Mouse (Mus musculus) inflammation-experienced regulatory T-cells, adult 16 weeks (primary cell): ENCODE measurements around the gene Mpv17l. TPM values are rescaled to one million over a fixed set of nuclear protein-coding genes. Genes with fewer than 3 reads are reported as not detected.

Experiments used
- polyA plus RNA-seq: library from polyadenylated mRNA; unstranded; fragments of 100-300 nt; shearing (Covaris generic); gene quantifications from one replicate; pipeline ENCODE4 v1.2.1, GENCODE M21; 2017

The Mpv17l gene
- polyA plus RNA-seq = 0.43 TPM

GRCm38 (mm10) chr16:13902888-13903483 lies at the start of gene Mpv17l, which contains the start of gene Pdxdc1:
Gene Mpv17l (plus strand): TSS chr16:13903161.
Gene Pdxdc1 (minus strand): TSS chr16:13903131.

GRCm38 (mm10) chr16:13986574-13987478 lies 83.9 kb downstream of the Mpv17l start, which contains the start of the genes 2900011O08Rik and Ifitm7:
Gene 2900011O08Rik (plus strand): TSS chr16:13986604.
Gene Ifitm7 (minus strand): TSS chr16:13986888.

Other genes with a start within 250 kb of the Mpv17l start
- 65.6 TPM for gene Parn, start 235.0 kb upstream of the Mpv17l start, polyA plus RNA-seq
- 68.9 TPM for gene Bfar, start 231.3 kb upstream of the Mpv17l start, polyA plus RNA-seq
- gene 3110001I22Rik, start 231.2 kb upstream of the Mpv17l start, polyA plus RNA-seq = 11.9 TPM
- 0.40 TPM for gene Pla2g10, start 172.2 kb upstream of the Mpv17l start, polyA plus RNA-seq
- gene Rrn3, start 122.5 kb upstream of the Mpv17l start, polyA plus RNA-seq = 49.3 TPM
- 177 TPM for gene Ntan1, start 84.3 kb upstream of the Mpv17l start, polyA plus RNA-seq
- gene Pdxdc1, start within 50 bp of the Mpv17l start, polyA plus RNA-seq = 55.9 TPM
- not detected for gene 2900011O08Rik, start 83.4 kb downstream of the Mpv17l start, polyA plus RNA-seq
- gene Ifitm7, start 83.7 kb downstream of the Mpv17l start, polyA plus RNA-seq = not detected